Mouse (Mus musculus) heart, embryonic 14.5 days (tissue): ENCODE measurements around the gene Cblb. TPM values are rescaled to one million over a fixed set of nuclear protein-coding genes. Genes with fewer than 3 reads are reported as not detected.

ENCODE experiments used
- ATAC-seq: fragments of 200-750 bp; cut with Nextera tagmentation; 2 replicates; pipeline ENCODE4 v1.8.0; 2017; ENCODE audit warnings: low read depth, moderate TSS enrichment; ENCODE audit not compliant: insufficient number of reproducible peaks, insufficient read depth, low FRiP score
- H3K27ac ChIP-seq, 2 experiments: fragments of 200-500 bp in 1 of 2; fragments of 300-500 bp in 1 of 2; sonication (generic) in 1 of 2; replicated peaks in 1 of 2; 2 replicates each; pipeline ENCODE4 v1.5.1; 2012 to 2014; ENCODE audit warnings: low read depth in 2 of 2, low read length in 2 of 2, control low read depth in 1 of 2, mild to moderate bottlenecking in 1 of 2, mixed read lengths in 1 of 2; ENCODE audit not compliant: control insufficient read depth in 1 of 2, insufficient read depth in 1 of 2
- H3K27me3 ChIP-seq: fragments of 300-500 bp; sonication (generic); 2 replicates; pipeline ENCODE4 v1.6.1; 2014; ENCODE audit warnings: mild to moderate bottlenecking, low read length, control low read depth; ENCODE audit not compliant: control insufficient read depth, insufficient read depth
- H3K36me3 ChIP-seq: fragments of 300-500 bp; sonication (generic); 2 replicates; pipeline ENCODE4 v1.6.1; 2014; ENCODE audit warnings: mild to moderate bottlenecking, control low read depth, low read length, mixed read lengths; ENCODE audit not compliant: control insufficient read depth, insufficient read depth
- H3K4me1 ChIP-seq, 2 experiments: fragments of 200-500 bp in 1 of 2; fragments of 300-500 bp in 1 of 2; sonication (generic) in 1 of 2; 2 replicates each; pipeline ENCODE4 v1.6.1; 2012 to 2014; ENCODE audit warnings: low read length in 2 of 2, control low read depth in 1 of 2, mixed read lengths in 1 of 2; ENCODE audit not compliant: control insufficient read depth in 2 of 2, insufficient read depth in 2 of 2
- H3K4me2 ChIP-seq: fragments of 300-500 bp; sonication (generic); 2 replicates; pipeline ENCODE4 v1.6.1; 2014; ENCODE audit warnings: mild to moderate bottlenecking, low read length
- H3K4me3 ChIP-seq, 2 experiments: fragments of 200-500 bp in 1 of 2; fragments of 300-500 bp in 1 of 2; sonication (generic) in 1 of 2; 2 replicates each; pipeline ENCODE4 v1.5.1; 2012 to 2014; ENCODE audit warnings: low read length in 2 of 2, mild to moderate bottlenecking in 2 of 2, control low read depth in 1 of 2, low read depth in 1 of 2, moderate library complexity in 1 of 2; ENCODE audit not compliant: control insufficient read depth in 1 of 2, insufficient read depth in 1 of 2
- H3K9ac ChIP-seq: fragments of 300-500 bp; sonication (generic); 2 replicates; pipeline ENCODE4 v1.6.1; 2014; ENCODE audit warnings: mild to moderate bottlenecking, low read length
- H3K9me3 ChIP-seq: fragments of 300-500 bp; sonication (generic); 2 replicates; pipeline ENCODE4 v1.6.1; 2016; ENCODE audit warnings: low read length, control low read depth; ENCODE audit not compliant: control insufficient read depth
- WGBS: fragments of 180-500 bp; shearing (Covaris S2); extraction: QIAGEN DNeasy Blood & Tissue Kit; methylation state at CpG from one replicate; pipeline ENCODE4 v1.1.7; 2014; 5-methylcytosine and 5-hydroxymethylcytosine counted together
- polyA plus RNA-seq: library from polyadenylated mRNA; unstranded; fragments of >200 nt; fragmentation: Nextera tagmentation; extraction: Ambion mirVana; gene quantifications from 2 replicates; pipeline ENCODE4 v1.2.1, GENCODE M21; 2014

Gene Cblb
- polyA plus RNA-seq, 1 experiment from 2014 or later: 13.3 TPM

DNA sequence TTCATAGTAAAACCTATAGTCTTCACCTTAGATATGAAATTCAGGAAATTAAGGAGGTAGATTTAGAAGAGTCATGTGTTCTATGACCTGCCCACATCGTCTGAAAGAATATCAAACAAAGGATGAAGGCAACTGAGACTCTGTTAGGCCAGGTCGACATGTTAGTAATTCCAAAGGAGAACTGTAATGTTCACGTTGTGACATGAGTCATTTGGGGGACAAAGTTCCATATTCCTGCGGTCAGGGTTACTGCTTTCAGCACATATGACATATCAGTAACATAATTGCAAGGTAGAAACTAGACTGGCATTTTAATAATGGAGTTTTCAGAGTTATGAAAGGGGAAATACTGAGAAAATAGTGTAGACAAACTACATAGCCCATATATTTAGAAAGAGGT lies 58.3 kb downstream of the Cblb start:
- Histone ChIP-seq H3K9me3 (no peaks in the 10 kb centered on the region), H3K4me2 (no peak overlapping the region), H3K36me3 (0 out of 2 replicates have a peak, but pooled peaks cover 3% of the 10 kb centered on the region), H3K27me3 (no peaks in the 10 kb centered on the region), H3K4me1 (peaks cover 6 to 25% of the 10 kb centered on the region in 2 experiments), H3K9ac (no peak overlapping the region), H3K27ac (no peak overlapping the region), H3K4me3 (no peak overlapping the region)
- 80% methylated on average over 4 of the region's 4 CpGs for WGBS
- no peak for ATAC-seq

DNA sequence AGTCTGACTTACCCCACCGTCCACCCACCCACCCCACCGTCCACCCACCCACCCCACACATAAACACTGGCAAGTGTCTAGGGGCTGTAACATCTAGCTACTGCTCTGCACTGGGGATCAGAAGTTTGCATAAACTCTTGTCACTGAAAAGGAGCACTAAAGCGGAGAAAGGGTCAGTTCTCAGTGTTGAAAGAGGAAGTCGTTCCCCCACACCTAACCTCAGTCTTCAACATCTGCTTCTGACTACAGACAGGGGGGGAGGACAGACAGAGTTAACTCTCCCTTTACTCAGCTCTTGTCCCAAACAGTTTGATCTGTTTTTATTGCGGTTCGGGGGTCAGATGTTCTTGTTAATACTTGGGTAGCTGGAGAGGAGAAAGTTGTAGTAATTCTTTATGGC lies 59.9 kb downstream of the Cblb start:
- Histone ChIP-seq H3K4me1 (peaks cover 15 to 37% of the 10 kb centered on the region in 2 experiments), H3K36me3 (0 out of 2 replicates have a peak, but pooled peaks cover 3% of the 10 kb centered on the region), H3K27me3 (no peaks in the 10 kb centered on the region), H3K9ac (no peak overlapping the region), H3K4me2 (no peak overlapping the region), H3K9me3 (no peaks in the 10 kb centered on the region), H3K27ac (no peak overlapping the region), H3K4me3 (no peak overlapping the region)
- WGBS: 76% methylated on average over 6 of the region's 6 CpGs
- ATAC-seq: no peak

DNA sequence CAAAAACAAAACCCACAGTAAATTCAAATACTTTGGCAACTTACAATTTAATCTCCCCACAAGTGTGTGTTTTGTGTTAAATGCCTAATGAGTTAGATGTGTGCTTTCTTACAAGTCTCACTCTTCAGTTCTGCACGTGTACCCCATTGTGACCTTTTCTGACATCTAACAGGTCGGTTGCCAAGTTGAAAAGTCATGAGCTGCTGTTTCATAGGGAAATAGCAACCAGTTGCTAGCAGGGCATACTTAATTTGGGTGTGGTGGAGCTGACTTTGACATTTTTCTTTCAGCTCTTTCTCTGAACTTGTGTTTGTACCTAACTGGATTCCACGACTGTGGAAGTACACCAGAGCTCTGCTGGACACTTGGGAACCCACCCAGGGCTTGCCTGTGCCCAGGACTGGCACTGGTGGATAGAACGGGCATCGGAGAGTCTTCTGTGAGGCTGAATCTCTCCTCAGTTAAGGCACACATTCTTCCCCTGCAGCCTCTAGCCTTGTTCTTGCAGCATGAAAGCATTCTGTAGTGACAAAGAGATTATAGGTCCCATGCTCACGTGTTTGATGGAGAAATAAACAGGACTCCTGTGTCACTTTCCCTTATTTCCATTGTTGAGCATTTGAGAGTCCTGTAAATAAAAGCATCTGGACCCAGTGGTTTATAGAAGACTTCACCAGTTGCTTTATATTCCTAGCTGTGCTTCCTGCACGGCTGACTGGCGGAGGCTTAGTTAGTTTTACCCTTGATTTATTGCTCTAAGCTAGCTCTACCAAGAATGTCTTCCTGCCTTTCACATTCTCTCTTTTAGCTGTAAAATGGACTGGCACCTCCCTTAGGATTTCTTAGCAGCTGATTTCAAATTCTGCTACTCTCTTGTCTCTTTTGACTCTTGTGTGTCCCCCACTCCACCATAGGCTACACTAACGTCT lies 62.6 kb downstream of the Cblb start:
- WGBS: 52% methylated on average over 9 of the region's 9 CpGs
- no peak overlapping the region for H3K9ac ChIP-seq
- H3K27ac ChIP-seq: peak overlapping the region; percentile 83 to 85
- no peak overlapping the region for H3K4me2 ChIP-seq
- H3K9me3 ChIP-seq: no peaks in the 10 kb centered on the region
- H3K4me3 ChIP-seq: no peak overlapping the region
- ATAC-seq: no peak
- H3K4me1 ChIP-seq: peaks cover 21 to 39% of the 10 kb centered on the region in 2 experiments
- 0 out of 2 replicates have a peak, but pooled peaks cover 3% of the 10 kb centered on the region for H3K36me3 ChIP-seq
- H3K27me3 ChIP-seq: no peaks in the 10 kb centered on the region

DNA sequence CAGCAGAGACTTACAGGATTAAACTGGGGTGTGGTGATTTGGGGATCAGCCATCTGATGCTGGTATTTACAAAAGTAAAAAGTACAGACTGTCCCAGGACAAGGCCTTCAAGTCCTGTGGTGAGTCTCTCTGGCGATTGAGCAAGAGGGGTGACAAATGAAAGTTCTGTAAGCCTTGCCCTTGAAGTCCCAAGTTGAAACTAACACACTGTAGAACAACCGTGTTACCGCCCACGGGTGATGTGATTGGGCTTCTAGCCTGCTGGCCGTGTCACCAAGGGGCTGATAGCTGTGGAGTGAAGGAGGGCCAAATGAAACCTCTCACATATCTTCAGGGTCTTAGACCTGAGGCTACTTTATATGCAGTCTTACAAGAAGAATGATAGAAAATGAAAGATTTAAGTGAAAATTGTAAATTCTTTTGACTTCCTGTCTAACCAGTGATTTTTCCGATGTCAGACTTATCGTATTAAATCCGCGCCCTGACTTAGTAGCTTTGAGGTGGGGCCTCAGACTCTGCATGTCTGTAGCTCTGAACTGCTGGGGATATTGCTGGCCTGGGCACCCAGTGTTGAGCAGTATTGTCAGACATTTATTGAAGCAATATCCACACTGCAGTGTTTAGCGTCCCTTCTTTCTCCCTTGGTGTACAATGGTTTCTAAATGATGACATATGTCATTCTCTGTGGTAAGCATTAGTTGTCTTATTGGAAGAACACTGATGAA lies 63.9 kb downstream of the Cblb start:
- Histone ChIP-seq H3K36me3 (0 out of 2 replicates have a peak, but pooled peaks cover 1% of the 10 kb centered on the region), H3K4me2 (0 out of 2 replicates have a peak overlapping the region, but pooled peaks have one; percentile 9), H3K9ac (no peak overlapping the region), H3K27me3 (no peaks in the 10 kb centered on the region), H3K9me3 (no peaks in the 10 kb centered on the region), H3K4me3 (no peak overlapping the region), H3K4me1 (peaks cover 21 to 44% of the 10 kb centered on the region in 2 experiments), H3K27ac (peak overlapping the region; percentile 83 to 85)
- 62% methylated on average over 10 of the region's 10 CpGs for WGBS
- no peak for ATAC-seq

DNA sequence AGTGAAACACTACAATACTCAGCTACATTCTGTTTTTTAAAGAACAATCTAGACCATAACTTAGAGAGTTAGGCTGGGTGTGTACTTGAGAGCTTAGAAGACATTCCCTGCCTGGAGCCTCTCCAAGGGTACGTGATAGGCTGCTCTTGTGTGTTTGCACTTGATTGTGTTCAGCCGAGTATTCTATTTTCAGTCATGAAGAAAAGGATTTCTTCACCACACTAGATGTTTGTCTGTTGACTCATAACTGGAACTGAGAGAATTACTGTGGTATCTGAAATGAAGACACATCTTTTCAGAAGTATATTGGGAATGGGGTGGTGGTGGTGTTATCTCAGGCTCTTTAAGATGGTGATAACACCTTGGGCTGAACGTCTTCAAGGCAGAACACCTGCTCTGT lies 64.6 kb downstream of the Cblb start:
- no peak overlapping the region for H3K4me3 ChIP-seq
- no peaks in the 10 kb centered on the region for H3K9me3 ChIP-seq
- peak overlapping the region; percentile 83 to 85 for H3K27ac ChIP-seq
- peaks cover 23 to 50% of the 10 kb centered on the region in 2 experiments for H3K4me1 ChIP-seq
- H3K4me2 ChIP-seq: peak overlapping the region; percentile 9; the same call in 1 of the 2 replicates
- ATAC-seq: peak; percentile 39; the same call in 1 of the 2 replicates
- H3K9ac ChIP-seq: no peak overlapping the region
- WGBS: 9% methylated on average over 3 of the region's 3 CpGs
- H3K36me3 ChIP-seq: no peaks in the 10 kb centered on the region
- H3K27me3 ChIP-seq: no peaks in the 10 kb centered on the region

DNA sequence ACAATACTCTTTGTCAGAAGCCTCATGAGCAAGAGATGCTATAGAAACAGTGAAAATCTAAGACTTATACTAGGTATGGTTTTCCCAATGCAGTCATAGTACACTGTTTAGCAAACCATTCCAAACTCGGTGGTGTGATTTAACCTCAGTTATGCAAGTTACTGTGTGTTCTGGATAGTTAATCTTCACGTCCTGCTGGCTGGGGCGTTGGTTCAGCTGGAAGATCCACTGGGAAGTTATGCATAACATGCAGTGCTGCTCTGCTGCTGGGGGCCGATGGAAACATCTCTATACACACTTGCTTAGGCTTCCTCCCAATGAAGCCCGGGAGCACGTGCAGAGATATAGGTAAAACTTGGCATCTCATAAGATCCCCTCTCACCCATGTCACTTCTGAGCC lies 69.4 kb downstream of the Cblb start:
- Histone ChIP-seq H3K4me1 (peaks cover 12 to 45% of the 10 kb centered on the region in 2 experiments), H3K27me3 (no peaks in the 10 kb centered on the region), H3K27ac (peak overlapping the region in 1 of 2 experiments; percentile 59; a peak in 2 of 4 replicates), H3K4me2 (no peak overlapping the region), H3K4me3 (no peak overlapping the region), H3K9me3 (no peaks in the 10 kb centered on the region), H3K9ac (no peak overlapping the region), H3K36me3 (no peaks in the 10 kb centered on the region)
- 54% methylated on average over 6 of the region's 6 CpGs for WGBS
- no peak for ATAC-seq

DNA sequence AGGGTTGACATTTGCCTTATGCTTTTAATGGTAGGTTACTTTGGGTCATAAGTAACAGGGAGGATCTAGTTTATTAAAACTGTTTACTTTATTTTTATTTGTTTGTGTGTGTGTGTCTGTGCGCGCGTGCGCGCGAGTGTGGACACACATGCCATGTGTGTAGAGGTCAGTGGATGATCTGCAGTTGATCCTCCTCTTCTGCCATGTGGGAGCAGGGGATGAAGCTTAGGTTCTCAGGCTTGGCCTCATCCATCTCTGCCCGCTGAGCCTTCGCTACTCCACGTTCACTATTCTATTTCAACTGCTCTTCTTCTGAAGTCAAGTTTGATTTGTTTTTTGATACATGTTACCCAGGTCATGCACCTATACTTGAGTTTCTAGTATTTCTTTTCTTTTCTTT lies 73.6 kb downstream of the Cblb start:
- no peak for ATAC-seq

More for the DNA sequence above, 73.6 kb downstream of the Cblb start:
- H3K4me1 ChIP-seq: peaks cover 5 to 31% of the 10 kb centered on the region in 2 experiments; a peak in 3 of 4 replicates
- 96% methylated on average over 9 of the region's 9 CpGs for WGBS
- H3K9me3 ChIP-seq: no peaks in the 10 kb centered on the region
- no peak overlapping the region for H3K9ac ChIP-seq
- H3K4me3 ChIP-seq: no peak overlapping the region
- no peaks in the 10 kb centered on the region for H3K27me3 ChIP-seq
- H3K27ac ChIP-seq: no peak overlapping the region
- no peaks in the 10 kb centered on the region for H3K36me3 ChIP-seq
- H3K4me2 ChIP-seq: no peak overlapping the region
